Mouse (Mus musculus) forebrain, embryonic 15.5 days (tissue): ENCODE results near the gene Zfp518b. TPM values are rescaled to one million over a fixed set of nuclear protein-coding genes. Genes with fewer than 3 reads are reported as not detected.

Experiments
- ATAC-seq: fragments of 200-750 bp; cut with Nextera tagmentation; replicated peaks from 2 replicates; pipeline ENCODE4 v1.8.0; 2017; ENCODE audit warnings: mild to moderate bottlenecking, moderate TSS enrichment, moderate library complexity
- H3K27ac ChIP-seq: fragments of 300-500 bp; sonication (generic); replicated peaks from 2 replicates; pipeline ENCODE4 v1.5.1; 2015; ENCODE audit warnings: mild to moderate bottlenecking, inconsistent platforms
- H3K27me3 ChIP-seq: fragments of 300-500 bp; sonication (generic); 2 replicates; pipeline ENCODE4 v1.6.1; 2015; ENCODE audit warnings: inconsistent platforms
- H3K36me3 ChIP-seq: fragments of 300-500 bp; sonication (generic); 2 replicates; pipeline ENCODE4 v1.6.1; 2015; ENCODE audit warnings: mild to moderate bottlenecking, inconsistent platforms
- H3K4me1 ChIP-seq: fragments of 300-500 bp; sonication (generic); 2 replicates; pipeline ENCODE4 v1.6.1; 2015; ENCODE audit warnings: inconsistent platforms
- H3K4me2 ChIP-seq: fragments of 300-500 bp; sonication (generic); replicated peaks from 2 replicates; pipeline ENCODE4 v1.6.1; 2015; ENCODE audit warnings: mild to moderate bottlenecking, inconsistent platforms
- H3K4me3 ChIP-seq: fragments of 300-500 bp; sonication (generic); 2 replicates; pipeline ENCODE4 v1.5.1; 2015; ENCODE audit warnings: mild to moderate bottlenecking, inconsistent platforms
- H3K9ac ChIP-seq: fragments of 300-500 bp; sonication (generic); replicated peaks from 2 replicates; pipeline ENCODE4 v1.6.1; 2015; ENCODE audit warnings: mild to moderate bottlenecking, inconsistent platforms
- H3K9me3 ChIP-seq: fragments of 300-500 bp; sonication (generic); 2 replicates; pipeline ENCODE4 v1.6.1; 2016; ENCODE audit warnings: inconsistent platforms
- WGBS: fragments of 180-500 bp; shearing (Covaris S2); methylation state at CpG from one replicate; pipeline ENCODE4 v1.1.7; 2015; ENCODE audit warnings: mixed read lengths; 5-methylcytosine and 5-hydroxymethylcytosine counted together
- polyA plus RNA-seq: library from polyadenylated mRNA; unstranded; fragments of >200 nt; fragmentation: Nextera tagmentation; extraction: Ambion mirVana; gene quantifications from 2 replicates; pipeline ENCODE4 v1.2.1, GENCODE M21; 2015

Gene Zfp518b
- polyA plus RNA-seq, 1 experiment from 2014 or later, result 47.8 TPM

- no peak for ATAC-seq
- whole genome bisulfite sequencing, result 72% methylated on average over 6 of the region's 6 CpGs
These were observed 28.4 kb downstream of the Zfp518b start for GRCm38 (mm10) chr5:38656204-38656603.

DNA sequence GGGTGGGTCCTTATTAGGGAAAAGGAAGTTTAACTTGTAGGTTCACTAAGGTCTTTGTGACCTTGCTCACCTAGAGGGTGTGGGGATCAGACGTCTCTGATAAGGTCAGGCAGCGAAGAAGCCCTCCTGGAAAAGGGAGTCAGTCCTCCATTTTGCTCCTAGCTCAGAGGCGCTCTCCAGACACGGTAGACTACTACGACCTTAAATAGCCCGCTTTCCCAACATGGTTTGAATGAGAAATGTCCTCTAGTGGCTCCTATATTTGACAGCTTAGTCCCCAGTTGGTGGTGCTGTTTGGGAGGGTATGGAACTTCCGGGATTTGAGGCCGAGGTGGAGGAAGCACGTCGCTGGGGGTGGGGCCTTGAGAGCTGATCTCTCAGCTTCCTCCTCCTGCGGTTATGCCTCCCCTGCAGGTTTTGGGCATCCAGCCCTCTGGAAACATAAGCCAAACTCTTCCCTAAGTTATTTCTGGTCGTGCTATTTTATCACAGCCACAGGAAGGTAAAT, 29.2 kb downstream of the Zfp518b start:
- 75% methylated on average over 12 of the region's 12 CpGs for WGBS
- ATAC-seq, result no peak

More at GRCm38 (mm10) chr5:38656204-38656603, 28.4 kb downstream of the Zfp518b start:
- no peaks in the 10 kb centered on the region for H3K36me3 ChIP-seq
- H3K4me2 ChIP-seq, result no peak overlapping the region
- no peaks in the 10 kb centered on the region for H3K27me3 ChIP-seq
- H3K9me3 ChIP-seq, result no peaks in the 10 kb centered on the region
- no peak overlapping the region for H3K9ac ChIP-seq
- no peak overlapping the region for H3K27ac ChIP-seq
- no peaks in the 10 kb centered on the region for H3K4me1 ChIP-seq
- no peak overlapping the region for H3K4me3 ChIP-seq

GRCm38 (mm10) chr5:38654571-38654970, 30.1 kb downstream of the Zfp518b start:
- H3K36me3 ChIP-seq, result no peaks in the 10 kb centered on the region
- H3K9ac ChIP-seq, result no peak overlapping the region
- no peak overlapping the region for H3K27ac ChIP-seq
- no peaks in the 10 kb centered on the region for H3K27me3 ChIP-seq
- 31% methylated on average over 1 of the region's 1 CpGs for WGBS
- H3K9me3 ChIP-seq, result no peaks in the 10 kb centered on the region
- no peak for ATAC-seq
- H3K4me1 ChIP-seq, result no peaks in the 10 kb centered on the region
- no peak overlapping the region for H3K4me3 ChIP-seq
- H3K4me2 ChIP-seq, result no peak overlapping the region

More for the DNA sequence above, 29.2 kb downstream of the Zfp518b start:
- Histone ChIP-seq H3K9me3 (no peaks in the 10 kb centered on the region), H3K36me3 (no peaks in the 10 kb centered on the region), H3K4me3 (no peak overlapping the region), H3K9ac (no peak overlapping the region), H3K27me3 (no peaks in the 10 kb centered on the region), H3K4me2 (no peak overlapping the region), H3K27ac (no peak overlapping the region), H3K4me1 (no peaks in the 10 kb centered on the region)

DNA sequence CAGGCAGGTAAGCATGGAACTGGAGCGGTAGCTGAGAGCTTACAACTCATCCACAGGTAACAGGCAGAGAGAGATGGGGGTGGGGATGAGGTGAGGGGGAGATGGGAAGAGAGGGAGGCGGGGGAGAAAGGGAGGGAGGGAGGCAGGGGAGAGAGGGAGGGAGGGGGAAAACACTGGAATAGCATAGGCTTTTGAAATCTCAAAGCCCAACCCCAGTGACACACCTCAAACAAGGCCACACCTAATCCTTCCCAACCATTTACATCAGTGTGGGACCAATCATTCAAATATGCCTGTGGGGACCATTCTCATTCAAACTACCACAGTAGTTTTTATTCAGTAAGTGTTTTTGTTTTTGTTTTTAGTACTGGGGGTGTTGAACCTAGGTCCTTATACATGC, 31.5 kb downstream of the Zfp518b start:
- Histone ChIP-seq H3K27ac (no peak overlapping the region), H3K9ac (no peak overlapping the region), H3K4me1 (no peaks in the 10 kb centered on the region), H3K36me3 (no peaks in the 10 kb centered on the region), H3K9me3 (no peaks in the 10 kb centered on the region), H3K4me2 (no peak overlapping the region), H3K4me3 (no peak overlapping the region), H3K27me3 (no peaks in the 10 kb centered on the region)
- 69% methylated on average over 2 of the region's 2 CpGs for WGBS
- ATAC-seq, result no peak

DNA sequence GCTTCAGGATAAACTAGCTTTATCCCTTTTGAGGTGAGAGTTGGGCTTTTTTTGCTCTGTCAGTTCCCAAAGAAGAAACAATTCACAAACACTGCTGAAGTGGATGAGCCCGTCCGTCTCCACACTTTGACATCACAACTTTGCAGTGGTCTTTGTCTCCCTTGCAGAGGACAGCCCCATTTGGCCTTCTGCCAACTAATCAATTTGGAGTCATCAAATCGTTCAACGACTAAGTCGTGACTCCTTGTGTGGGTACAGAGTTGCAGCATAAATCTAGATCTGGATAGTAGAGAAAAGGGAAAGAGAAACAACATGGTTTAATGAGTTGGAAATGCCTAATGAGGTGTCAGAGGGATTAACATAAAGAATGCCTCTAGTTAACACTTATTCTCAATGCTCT, 33.2 kb downstream of the Zfp518b start:
- Histone ChIP-seq H3K36me3 (no peaks in the 10 kb centered on the region), H3K27me3 (no peaks in the 10 kb centered on the region), H3K4me2 (no peak overlapping the region), H3K9me3 (no peaks in the 10 kb centered on the region), H3K9ac (no peak overlapping the region), H3K27ac (no peak overlapping the region), H3K4me1 (no peaks in the 10 kb centered on the region), H3K4me3 (no peak overlapping the region)
- 19% methylated on average over 5 of the region's 5 CpGs for WGBS
- no peak for ATAC-seq

GRCm38 (mm10) chr5:38641526-38641925, 43.1 kb downstream of the Zfp518b start:
- no peak for ATAC-seq
- Histone ChIP-seq H3K27ac (no peak overlapping the region), H3K4me2 (no peak overlapping the region), H3K9ac (no peak overlapping the region), H3K4me1 (no peaks in the 10 kb centered on the region), H3K36me3 (no peaks in the 10 kb centered on the region), H3K27me3 (no peaks in the 10 kb centered on the region), H3K4me3 (no peak overlapping the region), H3K9me3 (0 out of 2 replicates have a peak, but pooled peaks cover 5% of the 10 kb centered on the region)

DNA sequence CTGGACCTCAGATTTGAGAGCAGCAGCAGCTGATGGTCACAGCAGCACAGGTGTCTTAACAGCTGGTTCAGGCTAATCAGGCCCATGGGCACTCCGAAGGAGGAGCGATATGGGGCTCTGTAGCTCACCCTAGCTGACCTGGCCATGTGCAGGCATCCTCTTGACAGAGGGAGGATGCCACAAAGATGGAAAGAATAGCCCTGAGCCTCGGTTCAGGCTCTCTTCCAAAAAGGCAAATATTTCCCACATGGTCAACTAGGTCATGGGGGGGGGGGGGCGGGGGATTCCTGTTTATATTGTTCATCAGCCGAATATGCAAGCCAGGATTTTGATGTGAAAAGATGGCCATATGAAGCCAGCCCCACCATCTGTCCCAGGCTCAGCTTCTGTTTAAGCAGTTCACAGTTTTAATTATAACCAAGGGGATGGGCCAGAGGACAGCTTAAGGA, 48.3 kb downstream of the Zfp518b start:
- Histone ChIP-seq H3K4me3 (no peak overlapping the region), H3K9ac (no peak overlapping the region), H3K9me3 (no peaks in the 10 kb centered on the region), H3K4me2 (no peak overlapping the region), H3K4me1 (no peaks in the 10 kb centered on the region), H3K36me3 (no peaks in the 10 kb centered on the region), H3K27me3 (no peaks in the 10 kb centered on the region), H3K27ac (no peak overlapping the region)
- 72% methylated on average over 5 of the region's 5 CpGs for WGBS
- no peak; the same call in 1 of the 2 replicates for ATAC-seq

GRCm38 (mm10) chr5:38635696-38636095, 48.9 kb downstream of the Zfp518b start:
- Histone ChIP-seq H3K9ac (no peak overlapping the region), H3K4me2 (no peak overlapping the region), H3K27ac (no peak overlapping the region), H3K4me1 (no peaks in the 10 kb centered on the region), H3K27me3 (no peaks in the 10 kb centered on the region), H3K36me3 (no peaks in the 10 kb centered on the region), H3K9me3 (no peaks in the 10 kb centered on the region), H3K4me3 (no peak overlapping the region)
- 95% methylated on average over 1 of the region's 1 CpGs for WGBS
- no peak for ATAC-seq

DNA sequence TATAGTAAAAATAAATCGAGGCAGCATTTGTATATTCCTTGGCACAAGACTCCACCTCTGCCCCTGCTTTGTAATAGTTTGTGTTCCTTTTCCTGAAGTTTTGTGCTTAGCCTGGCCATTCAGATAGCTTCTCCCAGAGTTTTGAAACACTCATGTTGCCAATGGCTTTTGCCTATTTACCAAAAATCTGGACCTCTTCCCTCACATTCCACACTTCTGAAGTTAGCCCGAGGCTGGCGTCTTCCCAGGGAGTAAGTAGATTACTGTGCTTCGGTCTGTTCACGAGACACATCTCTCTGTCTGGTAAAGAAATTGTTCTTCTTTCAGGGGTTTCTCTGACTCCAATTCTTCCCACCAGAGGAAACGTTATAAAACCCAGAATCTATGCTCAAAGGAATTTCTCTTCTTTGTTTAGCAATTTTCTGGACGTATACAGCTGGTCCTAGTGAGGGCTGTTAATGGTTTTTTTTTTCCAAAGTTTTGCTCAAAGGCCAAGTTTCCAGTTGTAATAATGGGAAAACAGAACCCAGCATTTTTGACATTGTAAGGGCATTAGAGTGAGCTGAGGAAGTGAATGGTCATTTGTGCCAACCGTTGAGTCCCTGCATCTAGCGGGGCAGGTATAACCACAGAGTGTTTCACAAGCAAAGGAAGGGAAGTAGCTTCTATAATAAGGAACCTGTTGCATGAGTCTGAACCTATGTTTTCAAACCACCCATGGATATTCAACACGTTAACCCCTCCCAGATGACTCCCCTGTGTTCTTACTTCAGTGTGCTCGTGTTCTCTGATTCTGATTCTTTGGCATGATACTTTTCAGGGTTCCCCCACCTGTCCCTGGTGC, 50.1 kb downstream of the Zfp518b start:
- no peaks in the 10 kb centered on the region for H3K4me1 ChIP-seq
- no peak overlapping the region for H3K9ac ChIP-seq
- no peak overlapping the region for H3K4me3 ChIP-seq
- H3K27me3 ChIP-seq, result no peaks in the 10 kb centered on the region
- H3K36me3 ChIP-seq, result no peaks in the 10 kb centered on the region
- no peaks in the 10 kb centered on the region for H3K9me3 ChIP-seq
- no peak for ATAC-seq
- WGBS, result 61% methylated on average over 11 of the region's 11 CpGs
- H3K4me2 ChIP-seq, result no peak overlapping the region
- no peak overlapping the region for H3K27ac ChIP-seq

- ATAC-seq, result peak; percentile 70; the same call in 1 of the 2 replicates
- H3K4me3 ChIP-seq, result no peak overlapping the region
- no peak overlapping the region for H3K4me2 ChIP-seq
- no peaks in the 10 kb centered on the region for H3K9me3 ChIP-seq
- 70% methylated on average over 13 of the region's 13 CpGs for WGBS
- H3K36me3 ChIP-seq, result no peaks in the 10 kb centered on the region
- H3K4me1 ChIP-seq, result no peaks in the 10 kb centered on the region
- no peaks in the 10 kb centered on the region for H3K27me3 ChIP-seq
- no peak overlapping the region for H3K27ac ChIP-seq
- H3K9ac ChIP-seq, result no peak overlapping the region
These were observed 51.9 kb downstream of the Zfp518b start for GRCm38 (mm10) chr5:38632463-38633449.

GRCm38 (mm10) chr5:38628023-38628422, 56.6 kb downstream of the Zfp518b start:
- Histone ChIP-seq H3K36me3 (no peaks in the 10 kb centered on the region), H3K9me3 (no peaks in the 10 kb centered on the region), H3K27me3 (no peaks in the 10 kb centered on the region), H3K9ac (no peak overlapping the region), H3K4me1 (no peaks in the 10 kb centered on the region), H3K27ac (no peak overlapping the region), H3K4me2 (no peak overlapping the region), H3K4me3 (no peak overlapping the region)
- WGBS, result 55% methylated on average over 2 of the region's 2 CpGs
- ATAC-seq, result no peak

- no peaks in the 10 kb centered on the region for H3K4me1 ChIP-seq
- 70% methylated on average over 3 of the region's 3 CpGs for WGBS
- H3K27me3 ChIP-seq, result no peaks in the 10 kb centered on the region
- no peaks in the 10 kb centered on the region for H3K36me3 ChIP-seq
- no peak overlapping the region for H3K9ac ChIP-seq
- H3K4me2 ChIP-seq, result no peak overlapping the region
- ATAC-seq, result no peak
- H3K27ac ChIP-seq, result no peak overlapping the region
- no peaks in the 10 kb centered on the region for H3K9me3 ChIP-seq
- H3K4me3 ChIP-seq, result no peak overlapping the region
These were observed 57.7 kb downstream of the Zfp518b start for GRCm38 (mm10) chr5:38626883-38627282.
